Mouse (Mus musculus): ENCODE measurements at regions not wholly inside any gene's neighbourhood (a gene's known extent, or its start where the extent isn't known, plus 50 kb on each side); places are given as distances from the start of the nearest gene placed in this dataset.

GRCm38 (mm10) chr13:102537424-102538242 is 155.7 kb upstream of the Cd180 start:
- peak; percentile 8 to 19 for DNase-seq

- DNase-seq = no peak
Observed at GRCm38 (mm10) chr13:102540436-102540835, 152.9 kb upstream of the Cd180 start.

- DNase-seq = no peak
Observed at GRCm38 (mm10) chr13:102544359-102545165, 148.8 kb upstream of the Cd180 start.

- DNase-seq = peak; percentile 31 to 38
Observed at GRCm38 (mm10) chr13:102545845-102546615, 147.3 kb upstream of the Cd180 start.

- DNase-seq = no peak
Observed at GRCm38 (mm10) chr13:102548252-102548651, 145.1 kb upstream of the Cd180 start.

GRCm38 (mm10) chr13:102566846-102567572 is 126.3 kb upstream of the Cd180 start:
- DNase-seq = no peak

GRCm38 (mm10) chr13:102569580-102569979 is 123.8 kb upstream of the Cd180 start:
- no peak for DNase-seq

- DNase-seq = no peak
Observed at GRCm38 (mm10) chr13:102570286-102570685, 123.1 kb upstream of the Cd180 start.

- no peak for DNase-seq
Observed at GRCm38 (mm10) chr13:102573286-102573921, 120.0 kb upstream of the Cd180 start.

GRCm38 (mm10) chr13:102576871-102577662 is 116.3 kb upstream of the Cd180 start:
- DNase-seq = no peak

GRCm38 (mm10) chr13:102578811-102579210 is 114.5 kb upstream of the Cd180 start:
- DNase-seq = peak; percentile 34 to 57

GRCm38 (mm10) chr13:102579638-102580037 is 113.7 kb upstream of the Cd180 start:
- DNase-seq = no peak

- DNase-seq = no peak
Observed at GRCm38 (mm10) chr13:102583984-102584645, 109.2 kb upstream of the Cd180 start.

- no peak for DNase-seq
Observed at GRCm38 (mm10) chr13:102586215-102586614, 107.1 kb upstream of the Cd180 start.

GRCm38 (mm10) chr13:102589680-102590435 is 103.5 kb upstream of the Cd180 start:
- DNase-seq = peak in 1 of 2 experiments; percentile 26

- DNase-seq = no peak
Observed at GRCm38 (mm10) chr13:102591803-102592537, 101.4 kb upstream of the Cd180 start.

GRCm38 (mm10) chr13:102593405-102594200 is 99.8 kb upstream of the Cd180 start:
- peak in 1 of 2 experiments; percentile 24 for DNase-seq

- DNase-seq = no peak
Observed at GRCm38 (mm10) chr13:102594201-102594600, 99.2 kb upstream of the Cd180 start.
